Mouse (Mus musculus): Measurements from ENCODE around the gene Dynlt1b.
"Not testable (repeated sequence)": the region's sequence is repeated elsewhere in the genome, so short reads cannot be mapped to it uniquely, and the experiment has no call there.

DNA sequence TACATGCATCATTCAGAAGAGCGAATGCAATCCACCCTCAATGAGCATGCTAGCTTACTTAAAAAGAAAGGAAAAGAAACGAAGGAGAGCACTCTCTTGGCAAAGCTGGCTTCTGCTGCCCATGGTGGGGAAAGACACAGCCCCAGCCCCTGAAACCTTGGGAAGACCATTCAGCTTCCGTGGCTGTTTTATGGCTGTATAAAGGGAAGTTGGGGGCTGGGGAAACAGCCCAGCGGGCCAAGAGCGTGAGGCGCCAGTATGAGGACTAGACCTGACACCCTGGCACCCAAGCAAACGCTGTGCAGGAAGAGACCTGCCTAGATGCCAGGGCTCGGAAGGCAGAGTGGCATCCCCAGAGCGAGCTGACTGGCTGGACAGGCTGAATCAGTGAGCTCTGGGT lies 35.8 kb downstream of the Dynlt1b start:
- not testable (repeated sequence) for TF ChIP-seq CTCF (IDR thresholded peaks at IDR 0.05; ENCODE audit: low read depth, low read length); POLR2A (IDR thresholded peaks at IDR 0.05; ENCODE audit: borderline replicate concordance, low read depth, low read length)
